Mouse (Mus musculus) brain, embryonic 14.5 days (tissue): Measurements from ENCODE around the gene Abl2.

Source experiments
- CTCF ChIP-seq: fragments of 200-500 bp; IDR thresholded peaks from 2 replicates; pipeline ENCODE4 v1.5.1; 2012; ENCODE audit warnings: inconsistent platforms, mild to moderate bottlenecking, moderate library complexity, borderline replicate concordance; ENCODE audit not compliant: insufficient read depth, insufficient read length; ENCODE audit errors: extremely low read depth
- POLR2A ChIP-seq: fragments of 200-500 bp; IDR thresholded peaks from 2 replicates; pipeline ENCODE4 v1.6.1; 2012; ENCODE audit warnings: mild to moderate bottlenecking, inconsistent platforms, borderline replicate concordance; ENCODE audit not compliant: poor library complexity, insufficient read depth, insufficient read length, severe bottlenecking; ENCODE audit errors: extremely low read depth

- TF ChIP-seq CTCF (no peak), POLR2A (no peak)
Observed at GRCm38 (mm10) chr1:156543999-156544398, 14.6 kb upstream of the Abl2 start.
